Mouse (Mus musculus): ENCODE measurements around the gene Tlnrd1.

GRCm38 (mm10) chr7:83913995-83914394 is 29.9 kb upstream of the Tlnrd1 start:
- TF ChIP-seq MYOG (IDR thresholded peaks at IDR 0.05; ENCODE audit: control insufficient read depth in 1 of 3, insufficient read depth in 1 of 3, insufficient read length in 2 of 3, low read depth in 2 of 3) = no peak
- no peak for TF ChIP-seq CEBPB (IDR thresholded peaks at IDR 0.05; ENCODE audit: insufficient read depth, poor library complexity, severe bottlenecking)
- TF ChIP-seq TCF12 (IDR thresholded peaks at IDR 0.05; ENCODE audit: insufficient read depth, poor library complexity, severe bottlenecking) = no peak
- no peak for TF ChIP-seq POLR2A (IDR thresholded peaks at IDR 0.05; ENCODE audit: insufficient read length, low read depth)
- TF ChIP-seq E2F4 (IDR thresholded peaks at IDR 0.05; ENCODE audit: insufficient read depth) = no peak
- TF ChIP-seq POLR2AphosphoS2 (IDR thresholded peaks at IDR 0.05; ENCODE audit: insufficient read length, low read depth) = no peak
